Mouse (Mus musculus) erythroblast, adult 5-6 weeks (primary cell): ENCODE results near the gene Hoxa9. TPM values are rescaled to one million over a fixed set of nuclear protein-coding genes. Genes with fewer than 3 reads are reported as not detected.

Experiments
- ATAC-seq: replicated peaks from 2 replicates; pipeline ENCODE4 v1.8.0; 2016; ENCODE audit warnings: moderate number of reproducible peaks, mild to moderate bottlenecking, moderate TSS enrichment, inconsistent platforms; ENCODE audit not compliant: poor library complexity, low FRiP score, severe bottlenecking
- total RNA-seq, 2 experiments: library from RNA; stranded (forward) in 1 of 2; stranded (reverse) in 1 of 2; fragments of 150-400 nt in 1 of 2; fragments of 200-764, 138-1000 nt in 1 of 2; gene quantifications; 2 replicates each; pipeline versions ENCODE4 v1.2.3 to v1.2.4; 2015 to 2017; ENCODE audit warnings: low replicate concordance in 2 of 2

The Hoxa9 gene
- total RNA-seq, 2 experiments from 2014 or later = 2.5 TPM; not detected in 1

DNA sequence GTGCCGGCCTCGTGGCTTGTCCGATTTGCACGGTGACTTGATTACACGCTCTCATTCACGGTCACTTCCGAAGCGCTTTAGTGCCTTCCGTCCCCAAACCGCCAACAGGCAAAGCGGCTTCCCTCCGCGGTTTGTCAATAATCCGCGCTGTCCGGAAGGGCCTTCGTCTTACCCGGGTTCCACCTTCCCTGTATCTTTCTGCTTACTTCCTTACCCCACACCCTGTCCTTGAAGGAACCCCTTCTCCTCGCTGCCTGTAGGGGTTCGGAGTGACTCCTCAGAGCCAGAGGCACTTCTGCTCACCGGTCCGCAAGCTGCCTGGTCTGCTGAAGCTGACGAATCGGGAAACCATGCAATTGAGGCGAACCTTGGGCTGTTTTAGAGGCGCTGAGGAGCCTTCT lies 15.5 kb upstream of the Hoxa9 start:
- ATAC-seq = no peak

DNA sequence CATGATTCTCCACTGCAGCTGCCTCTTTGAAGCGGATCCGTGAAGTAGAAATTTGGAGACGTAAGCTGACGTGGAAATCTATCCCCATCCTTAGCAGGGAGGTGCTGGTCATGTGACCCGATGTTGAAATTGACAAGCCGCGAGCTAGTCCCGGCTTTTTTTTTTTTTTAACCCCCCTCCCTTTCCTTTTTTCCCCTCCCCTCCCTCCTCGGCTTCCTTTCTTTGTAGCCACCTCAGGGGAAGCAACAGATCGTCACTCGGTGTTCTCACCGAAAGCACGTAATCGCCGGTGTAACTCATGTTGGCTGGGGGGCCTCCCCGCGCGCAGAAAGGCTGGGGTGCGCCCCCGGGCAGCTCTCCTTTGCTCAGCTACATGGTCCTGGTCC lies 14.9 kb upstream of the Hoxa9 start, which contains the start of gene Hoxa11:
TSS of gene Hoxa11 (minus strand) at position 54 of the 386 bp plus-strand sequence.
- ATAC-seq = no peak

DNA sequence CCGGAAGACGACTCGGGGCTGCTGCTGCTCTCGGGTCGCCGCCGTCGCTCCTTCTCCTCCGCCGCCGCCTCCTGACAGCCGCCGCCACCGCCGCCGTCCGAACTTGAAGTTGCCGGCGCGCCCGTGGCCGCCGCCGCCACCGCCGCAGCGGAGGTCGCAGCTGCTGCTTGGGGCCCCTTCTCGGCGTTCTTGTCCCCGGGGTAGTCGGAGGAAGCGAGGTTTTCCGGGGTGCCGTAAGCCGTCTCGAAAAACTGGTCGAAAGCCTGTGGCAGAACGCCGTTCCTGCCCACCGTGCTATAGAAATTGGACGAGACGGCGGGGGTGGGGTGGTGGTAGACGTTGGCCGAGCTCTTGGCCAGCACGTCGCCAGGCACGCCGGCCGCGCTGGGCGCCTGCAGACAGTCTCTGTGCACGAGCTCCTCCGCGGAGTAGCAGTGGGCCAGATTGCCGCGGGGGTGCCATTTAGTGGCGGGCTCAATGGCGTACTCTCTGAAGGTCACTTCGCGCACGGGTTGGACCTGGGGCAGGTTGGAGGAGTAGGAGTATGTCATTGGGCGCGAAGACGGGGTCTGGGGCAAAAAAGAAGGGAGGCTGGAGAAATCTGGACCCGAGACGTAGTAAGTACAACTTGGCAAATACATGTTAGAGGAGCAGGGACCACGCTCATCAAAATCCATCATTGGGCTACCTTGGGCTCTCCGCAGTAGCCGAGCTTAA lies 14.3 kb upstream of the Hoxa9 start:
- ATAC-seq = no peak

DNA sequence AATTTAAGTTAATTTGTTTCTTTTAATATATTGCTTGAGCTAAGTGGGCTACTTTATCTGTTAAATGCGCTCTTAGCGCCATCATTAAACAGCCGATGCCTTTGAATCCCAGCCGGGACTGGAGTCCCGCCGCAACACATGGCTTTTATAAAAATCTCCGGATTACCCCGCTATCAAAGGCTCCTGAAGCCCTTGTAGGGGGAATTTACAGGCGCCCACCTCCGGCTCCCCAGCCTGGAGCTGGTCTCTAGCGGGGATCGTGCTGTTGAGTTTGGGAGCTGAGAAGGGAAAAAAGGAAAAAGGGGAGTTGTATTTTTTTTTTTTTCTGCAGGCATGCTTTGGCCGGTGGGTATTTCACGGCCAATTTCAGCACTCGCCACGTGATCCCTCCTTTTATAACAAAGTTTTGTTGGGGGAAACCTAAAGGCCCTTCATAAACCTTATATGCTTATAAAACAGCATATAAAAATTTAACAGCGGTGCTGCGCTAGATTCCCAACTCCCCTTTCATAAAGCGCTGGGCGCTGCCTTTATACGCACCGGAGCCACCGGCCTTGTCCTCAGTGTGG lies 13.7 kb upstream of the Hoxa9 start:
- ATAC-seq = no peak

DNA sequence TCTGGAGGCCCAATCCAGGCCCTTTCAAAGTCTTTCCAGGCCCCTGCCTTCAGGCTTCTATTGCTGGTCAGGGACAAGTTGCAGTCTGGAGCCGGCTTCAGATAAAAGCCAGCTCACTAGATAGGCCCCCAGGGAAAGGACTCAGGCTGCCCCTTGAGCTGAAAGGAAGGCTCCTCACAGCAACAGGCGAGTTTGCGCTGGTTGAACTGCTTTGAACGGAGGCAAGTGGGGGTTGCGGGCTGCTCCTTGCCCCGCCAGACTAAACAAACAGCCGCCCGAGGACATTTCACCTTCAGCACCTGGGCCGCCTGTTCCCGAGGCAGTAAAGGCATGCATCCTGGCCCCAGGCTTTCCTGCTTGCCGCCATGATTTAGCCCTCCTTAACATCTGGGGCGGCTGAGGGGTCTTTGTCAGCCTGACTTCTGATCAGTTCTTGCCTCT lies 12.8 kb upstream of the Hoxa9 start:
- no peak for ATAC-seq

DNA sequence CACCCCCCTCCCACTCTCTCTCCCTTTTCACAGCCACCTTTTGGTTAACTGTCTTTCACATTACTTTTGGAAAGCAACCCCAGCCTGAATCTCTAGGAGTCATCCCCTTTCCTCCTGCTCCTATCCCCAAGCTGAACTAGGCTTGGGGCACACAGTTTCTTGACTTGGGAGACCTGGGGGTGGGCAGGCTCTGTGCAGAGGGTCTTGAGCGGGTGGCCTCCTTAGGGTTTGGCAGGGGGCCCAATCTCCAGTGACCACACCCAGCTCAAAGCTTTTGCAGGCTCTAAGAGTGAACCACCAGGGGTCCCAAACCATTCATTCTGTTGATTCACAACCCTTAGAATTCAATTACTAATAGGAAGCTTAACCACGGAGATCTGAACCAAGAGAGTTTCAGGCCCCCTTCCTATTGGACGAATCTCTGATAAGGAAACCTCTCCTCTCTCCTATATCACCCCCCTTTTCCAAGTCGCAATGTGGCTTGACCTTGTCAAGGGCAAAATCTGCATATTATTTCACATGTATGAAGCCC lies 12.0 kb upstream of the Hoxa9 start:
- ATAC-seq = no peak

DNA sequence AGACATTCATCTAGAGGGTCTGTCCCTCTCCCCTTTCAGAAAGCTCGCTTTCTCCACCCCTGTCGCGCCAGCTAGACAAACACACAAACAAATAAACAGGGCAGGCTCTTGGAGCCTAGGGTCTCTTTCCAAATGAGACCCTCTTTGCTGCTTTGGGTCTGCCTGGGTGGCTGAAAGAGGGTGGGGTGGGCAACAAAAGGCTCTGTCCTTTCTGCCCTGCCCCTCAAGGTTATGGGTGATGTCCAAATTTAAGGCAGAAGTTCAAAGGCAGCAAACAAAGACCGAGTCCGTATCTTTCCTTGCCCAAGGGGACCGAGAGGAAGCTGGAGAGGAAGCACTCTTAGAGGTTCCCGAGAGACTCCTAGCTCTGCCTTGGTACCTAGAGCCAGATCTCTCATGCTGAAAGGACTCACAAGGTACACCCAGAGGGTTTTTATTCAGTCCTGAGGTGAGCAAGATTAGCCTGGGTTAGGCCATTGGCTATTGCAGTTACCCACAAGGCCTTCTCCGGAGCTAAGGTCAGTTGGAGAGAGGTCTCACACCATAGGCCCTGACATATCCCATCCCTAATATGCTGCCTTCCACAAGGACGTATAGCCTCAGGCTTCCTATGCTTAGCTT lies 10.2 kb upstream of the Hoxa9 start:
- ATAC-seq = no peak

DNA sequence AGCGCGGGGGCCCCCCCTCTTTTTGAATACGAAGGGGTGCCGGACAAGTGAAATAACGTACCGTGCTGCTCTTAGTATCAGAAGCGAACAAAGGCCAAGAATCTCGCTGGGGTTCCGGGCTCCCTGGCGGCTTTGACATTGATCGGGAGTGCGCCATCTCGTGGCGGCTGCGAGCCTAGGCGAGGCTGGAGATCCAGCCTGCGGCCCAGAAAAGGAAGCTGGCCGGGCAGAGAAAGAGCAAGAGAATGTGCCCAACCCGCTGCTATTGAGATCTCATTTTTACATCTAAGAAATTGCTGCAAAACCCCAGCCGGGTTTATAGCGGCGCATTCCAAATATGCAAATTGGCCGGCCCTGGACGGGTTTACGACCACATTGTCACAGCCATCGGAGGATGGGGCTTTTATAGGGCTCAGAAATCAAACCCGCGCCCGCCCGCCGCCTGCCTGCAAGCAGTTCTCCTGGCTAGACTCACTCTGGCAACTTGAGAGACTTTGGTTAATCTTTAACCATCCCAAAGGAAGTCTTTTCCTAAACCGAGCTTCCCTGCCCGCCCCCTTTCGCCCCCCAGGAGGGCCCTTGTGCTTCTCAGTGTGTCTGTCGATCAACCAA lies 9.6 kb upstream of the Hoxa9 start, which contains the start of gene Hoxa10:
TSS of gene Hoxa10 (minus strand) at position 466 of the 612 bp plus-strand sequence.
- ATAC-seq = no peak

DNA sequence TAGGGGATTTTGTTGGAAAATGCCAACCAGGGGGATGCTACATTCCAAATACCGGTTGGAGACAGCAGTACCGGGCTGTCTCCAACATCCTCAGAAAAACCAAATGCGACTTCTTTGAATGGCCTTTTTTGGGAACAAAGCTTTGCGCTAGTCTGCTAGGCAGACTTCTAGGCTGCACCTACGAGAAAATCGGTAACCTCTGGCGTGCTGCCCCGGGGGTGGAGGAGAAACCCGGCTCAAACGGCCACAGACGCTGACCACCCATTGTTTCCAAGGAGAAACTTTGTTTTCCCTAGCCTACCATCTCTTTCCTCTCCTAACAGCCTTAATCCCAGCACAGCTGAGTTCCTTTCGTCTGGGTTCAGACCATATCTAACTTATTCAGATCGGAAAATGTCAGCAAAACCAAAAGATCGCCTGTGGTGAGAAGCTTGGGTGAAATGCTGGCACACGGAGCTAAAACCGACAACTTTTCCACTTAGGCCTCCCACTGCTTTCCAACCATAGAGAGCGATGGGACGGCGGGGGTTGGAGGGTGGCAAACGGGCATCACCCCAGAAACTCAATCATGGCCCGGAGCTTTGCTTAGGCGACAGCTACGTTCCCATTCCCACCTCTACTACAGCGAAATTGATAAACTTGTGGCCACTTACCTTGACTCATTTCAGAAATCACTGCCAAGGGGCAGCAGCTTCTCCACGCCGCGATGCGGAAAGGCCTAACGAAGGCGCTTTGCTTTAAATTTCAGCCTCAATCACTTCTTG lies 8.9 kb upstream of the Hoxa9 start:
- no peak for ATAC-seq

DNA sequence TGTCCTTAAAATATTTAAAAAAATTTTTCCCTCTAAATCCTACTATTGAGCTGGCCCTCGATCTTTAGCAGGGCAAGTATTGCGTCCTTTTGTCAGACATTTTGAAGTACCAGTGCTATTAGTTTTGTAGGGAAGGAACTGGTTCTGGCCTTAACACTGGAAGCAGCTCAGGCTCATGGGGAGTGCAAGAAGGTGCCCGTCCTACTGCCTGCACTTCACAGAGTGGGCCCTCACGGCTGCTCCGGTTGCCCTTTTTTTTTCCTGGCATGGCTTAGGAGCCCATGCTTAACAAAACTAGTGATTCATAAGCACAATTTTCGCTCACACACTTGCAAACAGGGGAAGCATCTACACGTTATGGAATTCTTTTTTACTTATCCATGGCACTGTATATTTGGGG lies 8.1 kb upstream of the Hoxa9 start:
- no peak for ATAC-seq

DNA sequence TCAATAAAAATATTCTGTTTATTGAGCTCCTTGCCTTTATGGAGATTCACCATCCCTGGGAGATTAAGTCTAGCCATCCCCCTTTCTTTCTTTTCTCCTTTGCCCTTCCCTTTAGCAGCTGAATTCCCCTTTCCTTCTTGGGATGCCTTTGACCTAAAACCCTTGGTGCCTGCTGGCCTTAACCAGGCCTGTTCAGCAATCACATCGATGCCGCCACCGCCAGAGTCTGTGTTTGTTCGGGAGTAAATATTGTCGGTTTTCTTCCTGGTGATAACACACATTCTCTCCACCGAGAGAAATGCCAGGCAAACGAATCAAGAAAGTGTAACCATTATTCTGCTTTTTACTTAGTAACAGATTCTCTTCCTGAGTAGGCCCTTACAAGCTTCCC lies 7.3 kb upstream of the Hoxa9 start:
- no peak for ATAC-seq

DNA sequence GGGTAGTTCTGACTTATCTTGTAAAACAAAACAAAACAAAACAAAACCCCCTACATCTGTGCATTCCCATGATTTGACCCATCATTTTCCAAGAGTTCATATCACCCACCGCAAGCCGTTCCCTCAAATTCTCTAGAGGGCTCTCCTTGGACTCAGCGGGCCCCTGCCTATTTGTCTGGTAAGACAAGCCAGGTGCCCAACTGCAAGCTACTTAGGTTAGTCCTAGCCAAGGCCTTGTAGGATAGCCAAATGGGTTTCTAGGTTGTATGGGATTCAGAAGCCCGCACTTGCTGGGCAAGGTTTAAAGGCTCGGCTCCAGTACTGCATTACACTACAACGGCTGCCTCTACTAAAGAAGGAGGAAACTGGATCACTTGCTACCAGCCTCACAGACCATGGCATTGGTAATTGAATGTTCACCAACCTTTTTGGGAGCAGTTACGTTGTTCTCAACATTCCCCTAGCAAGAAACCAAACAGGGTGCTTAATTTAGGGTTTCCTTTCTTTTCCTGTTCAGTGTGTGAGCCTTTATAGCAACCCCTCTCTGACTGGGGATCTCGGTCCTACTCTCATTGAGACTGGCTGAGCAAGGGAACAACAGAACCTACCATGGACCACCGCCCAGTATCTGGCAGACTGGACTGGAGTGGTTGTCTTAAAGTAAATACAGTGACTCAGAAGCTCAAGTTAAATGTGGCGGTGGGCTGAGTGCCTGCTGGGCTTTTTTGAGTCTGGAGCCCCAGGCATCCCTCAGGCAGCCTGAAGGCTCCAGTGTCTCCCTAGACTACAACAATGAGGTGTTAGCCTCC lies 6.7 kb upstream of the Hoxa9 start:
- no peak for ATAC-seq

DNA sequence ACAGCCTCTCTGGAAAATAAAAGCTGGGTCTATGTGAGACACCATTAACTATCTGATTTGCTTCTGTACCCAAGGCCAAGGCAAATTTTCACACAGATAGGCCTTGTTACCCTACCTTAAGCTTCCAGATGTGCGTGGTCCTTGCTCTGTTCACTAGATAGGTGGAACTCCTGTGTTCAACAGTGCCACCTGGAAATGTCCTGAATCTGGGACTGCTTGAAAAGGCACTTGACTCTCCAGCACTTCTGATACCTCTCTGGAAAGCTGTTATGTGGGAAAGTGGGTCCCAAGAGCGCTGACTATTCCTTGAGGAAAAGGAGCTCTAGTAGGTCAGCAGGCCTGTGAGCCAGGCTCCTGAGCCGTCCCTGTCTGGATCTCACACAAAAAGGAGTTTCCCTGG lies 5.9 kb upstream of the Hoxa9 start:
- no peak for ATAC-seq

DNA sequence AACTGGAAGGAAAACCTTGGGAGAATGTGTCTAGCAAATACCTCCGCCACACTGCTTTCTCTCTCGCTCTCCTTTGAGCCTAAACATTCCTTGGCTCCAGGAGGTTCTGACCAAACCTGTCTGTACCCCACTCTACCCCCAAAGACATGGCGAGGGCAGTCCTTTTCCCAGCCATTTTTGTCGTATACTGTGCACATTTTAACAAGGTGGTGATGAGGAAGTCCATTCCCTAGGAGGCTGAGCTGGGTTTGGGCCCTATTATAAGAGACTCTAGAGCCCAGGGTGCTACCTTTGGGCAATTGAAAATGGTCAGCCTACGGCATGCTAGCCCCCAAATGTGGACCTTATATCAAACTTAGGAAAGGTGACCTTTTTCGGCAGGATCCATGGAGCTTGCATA lies 5.0 kb upstream of the Hoxa9 start:
- no peak for ATAC-seq

DNA sequence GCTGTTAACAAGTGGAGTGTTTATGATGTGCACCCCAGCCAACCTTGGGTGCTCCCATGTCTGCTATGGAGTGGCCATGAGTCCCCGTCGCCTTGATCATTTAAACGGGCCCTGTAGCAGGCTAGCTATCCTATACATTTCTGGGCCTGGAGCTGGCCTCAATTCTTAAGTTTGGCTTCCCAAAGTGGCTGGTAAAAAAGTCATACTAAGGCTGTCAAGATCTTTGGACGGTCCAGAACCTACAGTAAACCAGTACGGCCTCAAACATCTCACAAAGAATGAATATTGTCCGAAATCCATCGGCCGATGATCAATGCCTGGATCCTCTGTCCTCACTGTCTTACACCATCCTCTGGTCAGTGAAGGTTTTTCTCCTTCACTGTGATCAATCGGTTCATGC lies 4.4 kb upstream of the Hoxa9 start:
- no peak for ATAC-seq

DNA sequence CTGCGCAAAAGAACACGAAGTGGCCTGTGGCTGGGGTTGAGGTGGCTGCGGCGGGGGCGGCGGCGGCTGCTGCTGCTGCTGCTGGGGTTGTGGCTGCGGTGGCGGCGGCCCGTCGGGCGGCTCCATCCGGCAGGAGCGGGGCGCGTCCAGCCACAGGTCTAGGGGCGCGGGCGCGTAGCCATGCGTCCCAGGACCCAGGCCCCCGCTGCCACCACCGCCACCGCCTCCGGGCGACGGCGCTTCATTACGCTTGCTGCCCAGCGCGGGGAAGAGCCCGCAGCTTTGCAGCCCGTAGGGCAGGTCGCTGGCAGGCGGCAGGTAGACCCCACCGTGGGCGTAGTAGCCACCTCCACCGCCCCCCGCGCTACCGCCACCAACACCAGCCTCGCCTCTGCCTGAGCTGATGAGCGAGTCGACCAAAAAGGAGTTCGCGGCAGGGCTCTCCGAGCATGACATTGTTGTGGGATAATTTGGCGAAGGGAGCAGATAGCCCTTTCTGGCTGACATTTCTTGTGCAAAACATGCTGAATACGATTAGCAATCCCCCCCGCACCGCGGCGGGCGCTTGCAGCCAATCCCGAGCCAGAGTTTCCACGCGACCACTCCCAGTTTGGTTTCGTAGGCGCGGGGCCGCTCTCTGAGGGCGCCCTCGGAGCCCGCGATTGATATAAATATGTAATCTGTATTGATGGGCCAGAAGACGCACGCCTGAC lies 3.7 kb upstream of the Hoxa9 start:
- ATAC-seq = no peak

DNA sequence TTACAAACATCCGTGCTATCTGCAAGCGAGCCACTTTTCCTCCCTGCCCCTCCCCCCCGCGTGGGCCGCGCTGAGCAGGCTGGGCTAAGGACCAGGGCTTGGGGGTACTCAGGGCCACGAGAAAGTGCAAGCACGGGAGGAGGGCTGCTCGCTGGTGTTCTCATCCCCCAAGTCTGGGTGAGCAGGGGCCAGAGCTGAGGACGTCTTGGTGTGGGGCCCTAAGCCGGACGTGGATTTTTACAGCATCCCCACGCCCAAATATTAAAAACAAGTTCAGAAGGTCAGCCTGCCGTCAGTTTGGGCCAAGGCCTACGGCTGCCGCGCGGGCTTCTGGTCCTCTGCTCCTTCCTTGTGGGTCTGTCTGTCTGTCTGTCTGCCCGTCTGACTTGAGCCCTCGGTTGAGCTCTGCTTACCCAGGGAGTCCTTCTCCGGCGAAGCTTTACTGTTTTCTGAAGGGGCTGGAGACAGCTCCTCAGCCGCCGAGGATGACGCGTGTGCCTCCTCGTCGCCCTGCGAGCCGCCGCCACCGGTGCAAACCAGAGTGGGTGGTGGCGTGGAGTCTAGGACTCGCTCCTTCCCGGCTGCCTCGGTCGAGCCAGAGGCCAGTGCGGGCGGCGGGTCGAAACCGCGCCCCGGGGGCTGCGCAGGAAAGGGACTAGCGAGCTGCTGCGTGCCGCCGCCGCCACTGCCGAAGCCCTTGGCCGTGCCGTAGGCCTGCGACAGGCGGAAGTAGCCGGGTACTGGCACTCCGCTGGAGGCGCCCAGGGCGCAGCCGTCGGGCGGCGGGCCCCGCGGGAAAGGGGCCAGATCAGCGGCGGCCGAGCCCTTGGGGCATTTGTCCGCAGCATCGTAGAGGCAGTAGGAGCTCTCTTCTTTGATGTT lies 2.9 kb upstream of the Hoxa9 start:
- no peak for ATAC-seq
